Mouse (Mus musculus) lung, postnatal 0 days (tissue): ENCODE data around the gene Gm49711. TPM values are rescaled to one million over a fixed set of nuclear protein-coding genes. Genes with fewer than 3 reads are reported as not detected.
A peak's percentile ranks its signal among the peaks of the same experiment; 100 is the strongest.
"Not testable (repeated sequence)": the region's sequence is repeated elsewhere in the genome, so short reads cannot be mapped to it uniquely, and the experiment has no call there.

ENCODE experiments used
- ATAC-seq: fragments of 200-750 bp; cut with Nextera tagmentation; 2 replicates; pipeline ENCODE4 v1.8.0; 2017; ENCODE audit warnings: moderate library complexity
- DNase-seq: peaks from one replicate; pipeline ENCODE4 v3.0.0-alpha.2; 2016; ENCODE audit warnings: low spot score
- H3K27ac ChIP-seq: fragments of 300-500 bp; sonication (generic); 2 replicates; pipeline ENCODE4 v1.5.1; 2014; ENCODE audit warnings: antibody characterized with exemption, mild to moderate bottlenecking, low read length, mixed read lengths
- H3K27me3 ChIP-seq: fragments of 300-500 bp; sonication (generic); replicated peaks from 2 replicates; pipeline ENCODE4 v1.6.1; 2014; ENCODE audit warnings: low read length, mixed read lengths; ENCODE audit not compliant: insufficient read depth
- H3K36me3 ChIP-seq: fragments of 300-500 bp; sonication (generic); 2 replicates; pipeline ENCODE4 v1.6.1; 2014; ENCODE audit warnings: low read length, mixed read lengths; ENCODE audit not compliant: insufficient read depth
- H3K4me1 ChIP-seq: fragments of 300-500 bp; sonication (generic); 2 replicates; pipeline ENCODE4 v1.6.1; 2014; ENCODE audit warnings: antibody characterized with exemption, low read depth, low read length, mixed read lengths; ENCODE audit not compliant: insufficient read depth
- H3K4me2 ChIP-seq: fragments of 300-500 bp; sonication (generic); replicated peaks from 2 replicates; pipeline ENCODE4 v1.6.1; 2014; ENCODE audit warnings: low read depth, mild to moderate bottlenecking, low read length, moderate library complexity, mixed read lengths
- H3K4me3 ChIP-seq: fragments of 300-500 bp; sonication (generic); 2 replicates; pipeline ENCODE4 v1.5.1; 2014; ENCODE audit warnings: low read depth, low read length
- H3K9ac ChIP-seq: fragments of 300-500 bp; sonication (generic); replicated peaks from 2 replicates; pipeline ENCODE4 v1.6.1; 2014; ENCODE audit warnings: low read depth, mild to moderate bottlenecking
- H3K9me3 ChIP-seq: fragments of 300-500 bp; sonication (generic); 2 replicates; pipeline ENCODE4 v1.6.1; 2016; ENCODE audit warnings: low read length, mixed read lengths
- CTCF ChIP-seq: IDR thresholded peaks from 2 replicates; pipeline ENCODE4 v1.5.1; 2016; ENCODE audit warnings: antibody characterized with exemption, mild to moderate bottlenecking
- EP300 ChIP-seq: IDR thresholded peaks from 2 replicates; pipeline ENCODE4 v1.6.1; 2016; ENCODE audit warnings: antibody characterized with exemption, mild to moderate bottlenecking, control low read depth
- WGBS: fragments of 180-500 bp; shearing (Covaris S2); extraction: QIAGEN DNeasy Blood & Tissue Kit; methylation state at CpG from one replicate; pipeline ENCODE4 v1.1.7; 2014; 5-methylcytosine and 5-hydroxymethylcytosine counted together
- polyA plus RNA-seq: library from polyadenylated mRNA; unstranded; fragments of >200 nt; fragmentation: Nextera tagmentation; extraction: Ambion mirVana; gene quantifications from 2 replicates; pipeline ENCODE4 v1.2.1, GENCODE M21; 2015

The Gm49711 gene
- polyA plus RNA-seq, 1 experiment from 2014 or later: 0.11 TPM

DNA sequence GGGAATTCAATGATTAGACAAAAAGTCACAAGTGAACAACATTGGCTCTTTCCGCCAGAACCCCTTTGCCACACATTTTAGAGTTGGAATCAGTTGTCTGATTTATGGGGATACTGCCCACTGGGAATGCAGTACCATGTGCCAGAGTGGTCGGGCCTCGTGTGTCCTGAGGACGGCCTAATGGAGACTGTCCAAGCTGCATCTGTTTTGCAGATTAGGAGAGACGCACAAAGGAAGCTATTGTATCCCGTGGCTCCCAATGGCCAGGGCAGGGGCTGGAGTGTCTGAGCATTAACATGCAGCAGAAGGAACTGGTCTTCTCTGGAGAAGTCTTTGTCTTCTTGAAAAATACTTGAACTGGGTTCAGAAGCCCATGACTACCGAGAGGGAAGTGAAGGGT, 142.5 kb downstream of the Gm49711 start:
- H3K4me1 ChIP-seq: no peaks in the 10 kb centered on the region
- DNase-seq (no peak), ATAC-seq (no peak)
- H3K27me3 ChIP-seq: no peaks in the 10 kb centered on the region
- no peaks in the 10 kb centered on the region for H3K9me3 ChIP-seq
- no peak overlapping the region for H3K4me2 ChIP-seq
- H3K9ac ChIP-seq: no peak overlapping the region
- no peak overlapping the region for H3K27ac ChIP-seq
- TF ChIP-seq CTCF: no peak
- TF ChIP-seq EP300: no peak
- H3K4me3 ChIP-seq: no peak overlapping the region
- WGBS: 65% methylated on average over 7 of the region's 7 CpGs
- H3K36me3 ChIP-seq: no peaks in the 10 kb centered on the region

DNA sequence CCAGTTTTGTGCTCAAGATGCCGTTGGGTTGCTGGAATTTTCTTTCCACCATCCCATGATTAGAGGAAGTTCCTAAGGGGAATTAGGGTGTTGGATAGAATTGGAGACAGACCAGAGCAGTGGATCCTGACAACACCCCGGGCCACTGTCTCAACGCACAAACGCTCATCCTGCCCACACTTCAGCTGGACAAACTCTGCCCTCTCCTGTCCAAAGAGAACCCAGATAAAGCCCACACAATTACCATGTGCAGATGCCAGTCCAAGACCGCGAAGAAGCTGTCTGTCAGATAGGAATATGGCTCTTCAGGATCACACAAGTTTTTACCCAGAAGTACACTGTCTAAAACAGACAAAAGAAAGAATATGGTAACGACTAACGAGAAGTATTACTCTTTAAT, 145.5 kb downstream of the Gm49711 start:
- ATAC-seq: no peak
- H3K9me3 ChIP-seq: no peaks in the 10 kb centered on the region
- TF ChIP-seq EP300 (no peak), CTCF (no peak)

GRCm38 (mm10) chr16:92209291-92209781, 151.2 kb downstream of the Gm49711 start:
- Histone ChIP-seq H3K9me3 (no peaks in the 10 kb centered on the region), H3K4me2 (no peak overlapping the region), H3K9ac (no peak overlapping the region), H3K36me3 (no peaks in the 10 kb centered on the region), H3K4me3 (no peak overlapping the region), H3K4me1 (no peaks in the 10 kb centered on the region), H3K27ac (no peak overlapping the region), H3K27me3 (no peaks in the 10 kb centered on the region; the same call in 1 of the 2 replicates)
- WGBS: 78% methylated on average over 5 of the region's 5 CpGs
- DNase-seq (peak; percentile 41), ATAC-seq (no peak)
- TF ChIP-seq EP300 (no peak), CTCF (no peak)

More for the DNA sequence above, 145.5 kb downstream of the Gm49711 start:
- Histone ChIP-seq H3K9ac (no peak overlapping the region), H3K4me2 (no peak overlapping the region), H3K4me3 (no peak overlapping the region), H3K36me3 (no peaks in the 10 kb centered on the region), H3K4me1 (no peaks in the 10 kb centered on the region), H3K27me3 (no peaks in the 10 kb centered on the region; the same call in 1 of the 2 replicates), H3K27ac (no peak overlapping the region)
- no peak for DNase-seq
- 66% methylated on average over 8 of the region's 8 CpGs for WGBS

- 86% methylated on average over 5 of the region's 5 CpGs for WGBS
- not testable (repeated sequence) for H3K27me3 ChIP-seq, H3K4me1 ChIP-seq
Observed at GRCm38 (mm10) chr16:92210316-92210715, 152.2 kb downstream of the Gm49711 start.

DNA sequence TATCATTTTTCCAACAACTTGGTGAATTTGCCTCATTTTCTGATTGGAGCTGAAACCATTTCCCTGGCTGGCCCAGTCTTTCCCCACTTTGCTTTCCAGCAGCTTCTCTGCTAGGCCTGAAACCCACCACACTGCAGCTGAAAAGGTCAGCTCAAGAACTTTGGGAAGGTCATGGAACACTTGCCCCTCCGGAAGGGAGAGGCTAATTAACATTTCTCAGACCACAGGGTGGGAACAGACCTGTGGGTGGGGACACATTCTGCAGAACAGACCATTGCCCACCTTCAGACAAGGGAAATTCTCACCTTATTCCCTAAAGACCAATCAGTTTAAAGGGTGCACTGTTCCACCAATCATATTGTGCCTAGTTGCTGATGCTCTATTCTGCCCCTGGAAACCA, 155.8 kb downstream of the Gm49711 start:
- not testable (repeated sequence) for H3K27me3 ChIP-seq, H3K4me3 ChIP-seq, H3K4me2 ChIP-seq, ATAC-seq, H3K9me3 ChIP-seq, DNase-seq, H3K36me3 ChIP-seq, H3K27ac ChIP-seq, H3K9ac ChIP-seq
- 73% methylated on average over 1 of the region's 1 CpGs for WGBS
- H3K4me1 ChIP-seq: peaks cover 10% of the 10 kb centered on the region; the same call in 1 of the 2 replicates

More at GRCm38 (mm10) chr16:92210316-92210715, 152.2 kb downstream of the Gm49711 start:
- not testable (repeated sequence) for H3K9ac ChIP-seq, ATAC-seq, H3K9me3 ChIP-seq, H3K4me2 ChIP-seq, DNase-seq, H3K36me3 ChIP-seq, H3K27ac ChIP-seq, H3K4me3 ChIP-seq

DNA sequence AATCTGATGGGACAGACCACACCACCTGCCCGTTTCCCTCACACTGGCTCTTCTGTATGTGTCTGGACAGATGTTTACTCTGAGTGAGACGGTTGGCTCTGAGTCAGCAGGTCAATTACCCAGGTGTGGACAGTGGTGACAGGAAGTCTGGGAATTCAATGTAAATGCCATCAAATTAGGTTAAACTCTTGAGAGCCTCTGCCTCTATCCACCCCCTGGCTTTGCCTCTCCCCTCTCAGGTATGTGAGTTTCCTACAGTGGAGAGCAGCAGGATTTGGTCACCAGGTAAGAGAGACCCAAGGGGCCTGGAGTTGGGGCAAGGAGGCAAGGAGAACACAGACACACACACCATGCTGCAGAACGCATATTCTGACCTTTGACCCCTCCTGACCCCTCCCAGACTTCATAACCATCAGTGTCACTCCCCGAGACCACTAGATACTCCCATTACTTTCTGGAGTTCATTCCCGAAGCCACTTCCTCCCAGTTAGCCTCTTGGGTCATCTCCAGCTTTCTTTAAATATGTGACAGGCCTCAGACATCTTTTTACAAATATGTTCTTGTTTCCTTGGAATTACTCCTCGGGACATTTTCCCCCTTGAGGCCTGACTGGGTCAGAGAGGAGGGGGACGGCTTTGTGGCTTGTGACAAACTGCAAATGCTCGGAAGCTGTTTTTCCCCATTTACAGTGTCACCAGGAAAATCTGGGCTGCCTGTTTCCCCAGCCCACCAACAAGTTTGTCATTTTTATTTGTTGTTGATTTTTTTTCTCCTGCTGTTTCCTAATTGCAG, 157.7 kb downstream of the Gm49711 start:
- H3K27me3 ChIP-seq: no peaks in the 10 kb centered on the region
- H3K4me3 ChIP-seq: no peak overlapping the region
- H3K4me1 ChIP-seq: peaks cover 10% of the 10 kb centered on the region; the same call in 1 of the 2 replicates
- 39% methylated on average over 8 of the region's 8 CpGs for WGBS
- no peaks in the 10 kb centered on the region for H3K36me3 ChIP-seq
- peak; percentile 22; the same call in 1 of the 2 replicates for TF ChIP-seq CTCF
- peak; percentile 59 for TF ChIP-seq EP300
- no peak overlapping the region; the same call in 1 of the 2 replicates for H3K27ac ChIP-seq
- ATAC-seq (peak; percentile 75), DNase-seq (peak; percentile 86)
- H3K9me3 ChIP-seq: no peaks in the 10 kb centered on the region
- H3K9ac ChIP-seq: no peak overlapping the region
- H3K4me2 ChIP-seq: no peak overlapping the region
